ENCODE assay signal across 8 mouse cellular contexts in genomic region chr1:91540271-91540826, GRCm38 (mm10). TPM values are rescaled to one million over a fixed set of nuclear protein-coding genes. Genes with fewer than 3 reads are reported as not detected.
DNase-seq lines count a peak whose midpoint lies in the region; ATAC-seq and TF ChIP-seq lines count a peak whose summit lies in the region.

Asb1 (plus strand) TSS chr1:91540544.

- peak; percentile 74 for TF ChIP-seq POLR2A in CH12.LX (IDR thresholded peaks at IDR 0.05; ENCODE audit: low read depth, low read length)

- dilution Hi-C loops in CH12.LX (cut with MboI; ENCODE audit: extremely low pct_ligation_motif_present, extremely low pct_unique_long_range_greater_than_20kb, low sequenced_read_pairs) = no loop called here

- no peak for TF ChIP-seq EP300 in CH12.LX (IDR thresholded peaks at IDR 0.05; ENCODE audit: low read length)

- H3K36me3 ChIP-seq in CH12.LX (replicated peaks in 1 of 2; ENCODE audit: control insufficient read depth in 1 of 2, insufficient read depth in 1 of 2, low read length in 1 of 2) = peaks cover 0 to 13% of the 10 kb centered on the region in 2 experiments
- H3K36me3 ChIP-seq in forebrain, embryonic 11.5 days (ENCODE audit: control insufficient read depth, insufficient read depth, low read length) = no peaks in the 10 kb centered on the region
- H3K36me3 ChIP-seq in heart, embryonic 16.5 days (ENCODE audit: control insufficient read depth, insufficient read depth) = peaks cover 6% of the 10 kb centered on the region
- peaks cover 13% of the 10 kb centered on the region for H3K36me3 ChIP-seq in liver, embryonic 15.5 days (replicated peaks)
- peaks cover 10% of the 10 kb centered on the region; the same call in 1 of the 2 replicates for H3K36me3 ChIP-seq in neural tube, embryonic 12.5 days

- in situ Hi-C loops in CH12.LX (cut with MboI; ENCODE audit: low pct_ligation_motif_present, low pct_unique_long_range_greater_than_20kb, low sequenced_read_pairs) = no loop called here

- peak; percentile 97 for ATAC-seq in forebrain, embryonic 11.5 days (replicated peaks; ENCODE audit: low FRiP score)
- ATAC-seq in heart, embryonic 16.5 days (replicated peaks; ENCODE audit: extremely low read depth, insufficient read depth, low FRiP score) = peak; percentile 95
- peak; percentile 91 for ATAC-seq in liver, embryonic 15.5 days (ENCODE audit: insufficient read depth)
- peak; percentile 98 for ATAC-seq in neural tube, embryonic 12.5 days (ENCODE audit: low FRiP score, low read depth)

- peak; percentile 99 for DNase-seq in CH12.LX (ENCODE audit: extremely low read depth)
- DNase-seq in c-Kit-positive CD71-positive TER-119-negative erythroid progenitor cells, embryonic 14.5 days (ENCODE audit: low read depth) = peak; percentile 98
- DNase-seq in forebrain, embryonic 11.5 days (ENCODE audit: low spot score) = peak; percentile 96
- peak; percentile 97 to 98 for DNase-seq in kidney, postnatal 36 days
- DNase-seq in telencephalon, adult 2 months (ENCODE audit: low read depth, low spot score) = peak; percentile 96

- peak within 1 kb of the TSS; percentile 76 to 96 (median 83) for H3K4me3 ChIP-seq in CH12.LX (replicated peaks in 1 of 3; ENCODE audit: low read depth in 2 of 3, low read length in 2 of 3, poor library complexity in 1 of 3)
- peak within 1 kb of the TSS; percentile 83 for H3K4me3 ChIP-seq in forebrain, embryonic 11.5 days (ENCODE audit: low read depth, low read length)
- peak within 1 kb of the TSS; percentile 84 for H3K4me3 ChIP-seq in heart, embryonic 16.5 days (ENCODE audit: low read length)
- H3K4me3 ChIP-seq in liver, embryonic 15.5 days (replicated peaks) = peak within 1 kb of the TSS; percentile 76
- H3K4me3 ChIP-seq in neural tube, embryonic 12.5 days = peak within 1 kb of the TSS; percentile 80

- under 1% methylated on average over 41 of the region's 41 CpGs for WGBS in forebrain, embryonic 11.5 days
- under 1% methylated on average over 41 of the region's 41 CpGs for WGBS in heart, embryonic 16.5 days
- WGBS in liver, embryonic 15.5 days (ENCODE audit: insufficient replicate concordance) = under 1% methylated on average over 41 of the region's 41 CpGs
- under 1% methylated on average over 41 of the region's 41 CpGs for WGBS in neural tube, embryonic 12.5 days

- no peak for TF ChIP-seq RAD21 in CH12.LX (IDR thresholded peaks at IDR 0.05; ENCODE audit: low read depth, low read length)

- H3K9ac ChIP-seq in CH12.LX (ENCODE audit: insufficient read depth, low read depth) = peak within 1 kb of the TSS; percentile 90
- H3K9ac ChIP-seq in forebrain, embryonic 11.5 days (ENCODE audit: low read length) = peak within 1 kb of the TSS; percentile 64
- peak within 1 kb of the TSS; percentile 85 for H3K9ac ChIP-seq in heart, embryonic 16.5 days (ENCODE audit: low read length)
- peak within 1 kb of the TSS; percentile 87 for H3K9ac ChIP-seq in liver, embryonic 15.5 days
- H3K9ac ChIP-seq in neural tube, embryonic 12.5 days = peak within 1 kb of the TSS; percentile 79

- peaks cover 0 to 35% of the 10 kb centered on the region in 2 experiments; a peak in 3 of 4 replicates for H3K4me1 ChIP-seq in CH12.LX (ENCODE audit: control insufficient read depth in 1 of 2, insufficient read depth in 2 of 2)
- H3K4me1 ChIP-seq in forebrain, embryonic 11.5 days (replicated peaks; ENCODE audit: control insufficient read depth, insufficient read depth, low read length) = peaks cover 9% of the 10 kb centered on the region
- H3K4me1 ChIP-seq in heart, embryonic 16.5 days (ENCODE audit: control insufficient read depth, insufficient read depth, low read length) = peaks cover 16% of the 10 kb centered on the region
- H3K4me1 ChIP-seq in liver, embryonic 15.5 days (replicated peaks) = peaks cover 81% of the 10 kb centered on the region
- peaks cover 23% of the 10 kb centered on the region for H3K4me1 ChIP-seq in neural tube, embryonic 12.5 days

- no peaks in the 10 kb centered on the region for H3K79me2 ChIP-seq in CH12.LX (replicated peaks; ENCODE audit: control insufficient read depth, extremely low read depth, insufficient read depth, poor library complexity, severe bottlenecking)

- no peaks in the 10 kb centered on the region for H3K27me3 ChIP-seq in CH12.LX (replicated peaks)
- H3K27me3 ChIP-seq in forebrain, embryonic 11.5 days (ENCODE audit: control insufficient read depth, insufficient read depth, low read length) = peaks cover 5% of the 10 kb centered on the region; the same call in 1 of the 2 replicates
- H3K27me3 ChIP-seq in heart, embryonic 16.5 days (ENCODE audit: control insufficient read depth, insufficient read depth, low read length) = peaks cover 3% of the 10 kb centered on the region
- no peaks in the 10 kb centered on the region for H3K27me3 ChIP-seq in liver, embryonic 15.5 days
- H3K27me3 ChIP-seq in neural tube, embryonic 12.5 days (replicated peaks) = peaks cover 21% of the 10 kb centered on the region

- peak within 1 kb of the TSS; percentile 86 for H3K4me2 ChIP-seq in CH12.LX (ENCODE audit: insufficient read depth, low read depth, poor library complexity, severe bottlenecking)
- H3K4me2 ChIP-seq in forebrain, embryonic 11.5 days (ENCODE audit: low read depth, low read length, severe bottlenecking) = peak within 1 kb of the TSS; percentile 91
- H3K4me2 ChIP-seq in heart, embryonic 16.5 days (ENCODE audit: low read depth, low read length) = peak within 1 kb of the TSS; percentile 97
- peak within 1 kb of the TSS; percentile 98 for H3K4me2 ChIP-seq in liver, embryonic 15.5 days
- H3K4me2 ChIP-seq in neural tube, embryonic 12.5 days (replicated peaks) = peak within 1 kb of the TSS; percentile 98

- no peak within 1 kb of the TSS for H3K27ac ChIP-seq in CH12.LX (ENCODE audit: insufficient read depth, low read depth)
- H3K27ac ChIP-seq in forebrain, embryonic 11.5 days (ENCODE audit: low read depth, low read length) = no peak within 1 kb of the TSS
- H3K27ac ChIP-seq in heart, embryonic 16.5 days (ENCODE audit: low read length) = peak within 1 kb of the TSS; percentile 65
- peak within 1 kb of the TSS; percentile 97 for H3K27ac ChIP-seq in liver, embryonic 15.5 days (replicated peaks)
- H3K27ac ChIP-seq in neural tube, embryonic 12.5 days = 0 out of 2 replicates have a peak within 1 kb of the TSS, but pooled peaks have one; percentile 22

- no peak for TF ChIP-seq CTCF in CH12.LX (conservative IDR thresholded peaks at IDR 0.05 in 1 of 2, IDR thresholded peaks at IDR 0.05 in 1 of 2; ENCODE audit: low read depth in 2 of 2, low read length in 2 of 2)

- no peaks in the 10 kb centered on the region for H3K9me3 ChIP-seq in CH12.LX (replicated peaks; ENCODE audit: low read length)
- H3K9me3 ChIP-seq in forebrain, embryonic 11.5 days (ENCODE audit: control insufficient read depth, low read length) = no peaks in the 10 kb centered on the region
- no peaks in the 10 kb centered on the region for H3K9me3 ChIP-seq in heart, embryonic 16.5 days (replicated peaks; ENCODE audit: control insufficient read depth, low read length)
- H3K9me3 ChIP-seq in liver, embryonic 15.5 days (replicated peaks) = no peaks in the 10 kb centered on the region
- H3K9me3 ChIP-seq in neural tube, embryonic 12.5 days = no peaks in the 10 kb centered on the region

TF ChIP-seq in CH12.LX, 34 proteins besides CTCF, POLR2A, EP300 and RAD21 (continues in another document):
- peak; percentile 92; the same call in 1 of the 2 replicates for TF ChIP-seq E2F4 (IDR thresholded peaks at IDR 0.05; ENCODE audit: insufficient replicate concordance, low read depth, low read length)
- peak; percentile 47; the same call in 1 of the 2 replicates for TF ChIP-seq ZMIZ1 (IDR thresholded peaks at IDR 0.05; ENCODE audit: low read depth, low read length)
- no peak; the same call in 1 of the 2 replicates for TF ChIP-seq ETS1 (conservative IDR thresholded peaks at IDR 0.05; ENCODE audit: low read depth, low read length)
- TF ChIP-seq BHLHE40 (IDR thresholded peaks at IDR 0.05; ENCODE audit: low read depth, low read length) = no peak
- TF ChIP-seq ELF1 (IDR thresholded peaks at IDR 0.05; ENCODE audit: low read depth, low read length) = peak; percentile 98
- TF ChIP-seq MEF2A (IDR thresholded peaks at IDR 0.05; ENCODE audit: borderline replicate concordance, low read depth, low read length) = peak; percentile 54; the same call in 1 of the 2 replicates
- no peak for TF ChIP-seq MYC (IDR thresholded peaks at IDR 0.05; ENCODE audit: low read depth, low read length)
- TF ChIP-seq JUND (conservative IDR thresholded peaks at IDR 0.05; ENCODE audit: low read depth, low read length) = no peak
- 0 out of 2 replicates have a peak, but pooled peaks have one; percentile 31 for TF ChIP-seq NRF1 (IDR thresholded peaks at IDR 0.05; ENCODE audit: low read depth, low read length)
- TF ChIP-seq ZNF384 (IDR thresholded peaks at IDR 0.05; ENCODE audit: low read depth, low read length) = no peak
- TF ChIP-seq CHD1 (IDR thresholded peaks at IDR 0.05; ENCODE audit: low read depth, low read length) = no peak
- peak; percentile 96 for TF ChIP-seq SIN3A (IDR thresholded peaks at IDR 0.05; ENCODE audit: low read length)
- no peak for TF ChIP-seq KAT2A (IDR thresholded peaks at IDR 0.05; ENCODE audit: insufficient replicate concordance, low read length)
- TF ChIP-seq CHD2 (IDR thresholded peaks at IDR 0.05; ENCODE audit: low read length) = no peak
- TF ChIP-seq HCFC1 (IDR thresholded peaks at IDR 0.05; ENCODE audit: low read depth, low read length) = peak; percentile 82
- no peak for TF ChIP-seq PAX5 (IDR thresholded peaks at IDR 0.05; ENCODE audit: low read length)
- TF ChIP-seq GABPA (IDR thresholded peaks at IDR 0.05; ENCODE audit: insufficient replicate concordance, low read depth, low read length) = no peak
- no peak for TF ChIP-seq USF1 (IDR thresholded peaks at IDR 0.05; ENCODE audit: low read depth, low read length)
- TF ChIP-seq NELFE (IDR thresholded peaks at IDR 0.05; ENCODE audit: low read depth, low read length) = peak; percentile 39
- TF ChIP-seq MAFK (IDR thresholded peaks at IDR 0.05; ENCODE audit: insufficient replicate concordance, low read length) = no peak
- TF ChIP-seq UBTF (IDR thresholded peaks at IDR 0.05; ENCODE audit: low read depth, low read length) = 0 out of 2 replicates have a peak, but pooled peaks have one; percentile 6
- TF ChIP-seq TBP (conservative IDR thresholded peaks at IDR 0.05; ENCODE audit: low read depth, low read length) = no peak
- TF ChIP-seq POLR2AphosphoS2 (IDR thresholded peaks at IDR 0.05; ENCODE audit: low read depth, low read length) = no peak

RNA-seq across cellular contexts. Expression of gene Asb1, which starts in this region (rescaled TPM):
- total RNA-seq in CH12.LX (2012; rRNA removed) (9.5 and 10.8 TPM in 2 replicates), CH12.LX (2014; rRNA removed) (5.7 and 6.4 TPM in 2 replicates)
- polyA plus RNA-seq in CH12.LX (2012; ENCODE audit: insufficient read length, low read depth) = 6.1 and 6.9 TPM in 2 replicates
- polyA plus RNA-seq in forebrain, embryonic 11.5 days (2014; fragmentation: Nextera tagmentation; extraction: Ambion mirVana) = 11.9 and 12.7 TPM in 2 replicates
- polyA plus RNA-seq in heart, embryonic 16.5 days (2015; fragmentation: Nextera tagmentation; extraction: Ambion mirVana) = 5.5 and 5.6 TPM in 2 replicates
- 10.2 and 13.4 TPM in 2 replicates for polyA plus RNA-seq in liver, embryonic 15.5 days (2015; fragmentation: Nextera tagmentation; extraction: Ambion mirVana)
- polyA plus RNA-seq in neural tube, embryonic 12.5 days (2016; fragmentation: Nextera tagmentation; extraction: Ambion mirVana) = 17.4 and 20.7 TPM in 2 replicates

Comparison
In these comparisons a context has a peak if more than half of its experiments do, and no peak if none do; other contexts are left out.
1. H3K27ac ChIP-seq: peak in heart, embryonic 16.5 days (single experiment), liver, embryonic 15.5 days (single experiment) and neural tube, embryonic 12.5 days (single experiment); none in CH12.LX (single experiment) and forebrain, embryonic 11.5 days (single experiment).
2. Peak in every context shown above with its lines, with median percentiles within 50 percentile points of each other: DNase-seq, H3K4me2 ChIP-seq, H3K4me3 ChIP-seq, H3K9ac ChIP-seq and ATAC-seq.